Comparison of ENCODE assay signal across 8 mouse cellular contexts in genomic region chr6:101198284-101198942, GRCm38 (mm10).
A peak's percentile ranks its signal among the peaks of the same experiment; 100 is the strongest.
DNase-seq lines count a peak whose midpoint lies in the region; ATAC-seq lines count a peak whose summit lies in the region.

No protein-coding gene starts in this region.

- no peak overlapping the region for H3K27ac ChIP-seq in heart, embryonic 16.5 days (ENCODE audit: low read length)
- H3K27ac ChIP-seq in embryonic facial prominence, embryonic 13.5 days, result peak overlapping the region; percentile 39; the same call in 1 of the 2 replicates
- no peak overlapping the region for H3K27ac ChIP-seq in intestine, embryonic 16.5 days (ENCODE audit: low read length)
- peak overlapping the region; percentile 85 for H3K27ac ChIP-seq in midbrain, embryonic 10.5 days (replicated peaks)

- no peak for DNase-seq in heart, adult 8-10 months (ENCODE audit: low spot score)
- peak; percentile 80 for DNase-seq in midbrain, embryonic 10.5 days (ENCODE audit: low spot score)
- DNase-seq in ovary, postnatal 10 days (ENCODE audit: low spot score), result no peak
- no peak for DNase-seq in gastrocnemius, postnatal 14 days
- DNase-seq in adrenal gland, adult 2 months, result no peak

- no peaks in the 10 kb centered on the region for H3K27me3 ChIP-seq in heart, embryonic 16.5 days (ENCODE audit: control insufficient read depth, insufficient read depth, low read length)
- H3K27me3 ChIP-seq in embryonic facial prominence, embryonic 13.5 days, result no peaks in the 10 kb centered on the region
- no peaks in the 10 kb centered on the region for H3K27me3 ChIP-seq in intestine, embryonic 16.5 days (replicated peaks; ENCODE audit: control insufficient read depth, insufficient read depth, low read length)
- H3K27me3 ChIP-seq in midbrain, embryonic 10.5 days (ENCODE audit: low read depth, poor library complexity, severe bottlenecking), result peaks cover 29% of the 10 kb centered on the region

- H3K4me3 ChIP-seq in heart, embryonic 16.5 days (ENCODE audit: low read length), result no peak overlapping the region
- peak overlapping the region; percentile 37 for H3K4me3 ChIP-seq in embryonic facial prominence, embryonic 13.5 days
- H3K4me3 ChIP-seq in intestine, embryonic 16.5 days (ENCODE audit: low read length), result peak overlapping the region; percentile 21
- peak overlapping the region; percentile 57 for H3K4me3 ChIP-seq in midbrain, embryonic 10.5 days

- no peak overlapping the region for H3K9ac ChIP-seq in heart, embryonic 16.5 days (ENCODE audit: low read length)
- peak overlapping the region; percentile 62 for H3K9ac ChIP-seq in embryonic facial prominence, embryonic 13.5 days
- peak overlapping the region; percentile 50 for H3K9ac ChIP-seq in intestine, embryonic 16.5 days (ENCODE audit: low read depth, low read length)

- H3K4me2 ChIP-seq in heart, embryonic 16.5 days (ENCODE audit: low read depth, low read length), result peak overlapping the region; percentile 15; the same call in 1 of the 2 replicates
- peak overlapping the region; percentile 72 for H3K4me2 ChIP-seq in embryonic facial prominence, embryonic 13.5 days
- H3K4me2 ChIP-seq in intestine, embryonic 16.5 days (ENCODE audit: low read depth, low read length), result peak overlapping the region; percentile 41

- peaks cover 12% of the 10 kb centered on the region for H3K4me1 ChIP-seq in heart, embryonic 16.5 days (ENCODE audit: control insufficient read depth, insufficient read depth, low read length)
- H3K4me1 ChIP-seq in embryonic facial prominence, embryonic 13.5 days, result peaks cover 22% of the 10 kb centered on the region
- H3K4me1 ChIP-seq in intestine, embryonic 16.5 days (ENCODE audit: control insufficient read depth, insufficient read depth, low read length), result peaks cover 12% of the 10 kb centered on the region
- peaks cover 68% of the 10 kb centered on the region for H3K4me1 ChIP-seq in midbrain, embryonic 10.5 days

- intact Hi-C loops in gastrocnemius, postnatal 14 days (cut with DNase I; ENCODE audit: low total_unique reads), result loop anchor here (5.0 kb wide), 1 partner anchor 316 kb away; no protein-coding TSS in a partner anchor

- H3K9me3 ChIP-seq in heart, embryonic 16.5 days (replicated peaks; ENCODE audit: control insufficient read depth, low read length), result no peaks in the 10 kb centered on the region
- H3K9me3 ChIP-seq in embryonic facial prominence, embryonic 13.5 days, result no peaks in the 10 kb centered on the region
- H3K9me3 ChIP-seq in intestine, embryonic 16.5 days (ENCODE audit: control insufficient read depth, low read length), result no peaks in the 10 kb centered on the region
- no peaks in the 10 kb centered on the region for H3K9me3 ChIP-seq in midbrain, embryonic 10.5 days (replicated peaks)

- no peak for ATAC-seq in heart, embryonic 16.5 days (replicated peaks; ENCODE audit: extremely low read depth, insufficient read depth, low FRiP score)
- no peak for ATAC-seq in embryonic facial prominence, embryonic 13.5 days (ENCODE audit: insufficient number of reproducible peaks, insufficient read depth, low FRiP score, low TSS enrichment, low read depth)
- no peak; the same call in 1 of the 2 replicates for ATAC-seq in intestine, embryonic 16.5 days

- no peaks in the 10 kb centered on the region for H3K36me3 ChIP-seq in heart, embryonic 16.5 days (ENCODE audit: control insufficient read depth, insufficient read depth)
- H3K36me3 ChIP-seq in embryonic facial prominence, embryonic 13.5 days, result no peaks in the 10 kb centered on the region
- H3K36me3 ChIP-seq in intestine, embryonic 16.5 days (ENCODE audit: control insufficient read depth, insufficient read depth, low read length), result no peaks in the 10 kb centered on the region
- H3K36me3 ChIP-seq in midbrain, embryonic 10.5 days, result no peaks in the 10 kb centered on the region

- 27% methylated on average over 24 of the region's 24 CpGs for WGBS in heart, embryonic 16.5 days
- WGBS in embryonic facial prominence, embryonic 13.5 days, result 6% methylated on average over 24 of the region's 24 CpGs
- 14% methylated on average over 24 of the region's 24 CpGs for WGBS in intestine, embryonic 16.5 days
- 5% methylated on average over 24 of the region's 24 CpGs for WGBS in midbrain, embryonic 10.5 days

Comparison
In these comparisons a context has a peak if more than half of its experiments do, and no peak if none do; other contexts are left out.
1. H3K27ac ChIP-seq: peak in embryonic facial prominence, embryonic 13.5 days (single experiment) and midbrain, embryonic 10.5 days (single experiment); none in heart, embryonic 16.5 days (single experiment) and intestine, embryonic 16.5 days (single experiment).
2. H3K4me2 ChIP-seq: peak in every context shown above with its lines; median percentile 72 in embryonic facial prominence, embryonic 13.5 days; 41 in intestine, embryonic 16.5 days; 15 in heart, embryonic 16.5 days.